Mouse (Mus musculus): ENCODE measurements around the gene Mdfi.

- TF ChIP-seq CTCF (conservative IDR thresholded peaks at IDR 0.05; ENCODE audit: insufficient read depth, insufficient read length, low read depth, low read length) (no peak), POLR2A (IDR thresholded peaks at IDR 0.05; ENCODE audit: low read depth, low read length) (no peak)
Measured at GRCm38 (mm10) chr17:47784411-47784810, 50.1 kb downstream of the Mdfi start.
